Mouse (Mus musculus): ENCODE data around the gene Myl9. TPM values are rescaled to one million over a fixed set of nuclear protein-coding genes. Genes with fewer than 3 reads are reported as not detected.

The Myl9 gene
- polyA plus RNA-seq, 2 experiments = 127 to 269 TPM

GRCm38 (mm10) chr2:156806886-156807285, 31.7 kb downstream of the Myl9 start:
- no peaks in the 10 kb centered on the region for H3K36me3 ChIP-seq (ENCODE audit: control insufficient read depth, insufficient read depth, low read length)
- H3K4me3 ChIP-seq (replicated peaks; ENCODE audit: low read length) = no peak overlapping the region
- no peak overlapping the region for H3K27ac ChIP-seq (replicated peaks; ENCODE audit: low read depth, low read length)
- no peaks in the 10 kb centered on the region for H3K9me3 ChIP-seq (ENCODE audit: control insufficient read depth, low read length)
- ATAC-seq (ENCODE audit: low FRiP score, low read depth) (no peak), DNase-seq (ENCODE audit: low spot score) (no peak)
- TF ChIP-seq POLR2A (IDR thresholded peaks at IDR 0.05; ENCODE audit: borderline replicate concordance, extremely low read depth, insufficient read depth, insufficient read length) = no peak
- no peaks in the 10 kb centered on the region for H3K4me1 ChIP-seq (ENCODE audit: control insufficient read depth, insufficient read depth, low read length)
- H3K27me3 ChIP-seq (ENCODE audit: control insufficient read depth, insufficient read depth, low read length) = no peaks in the 10 kb centered on the region
- no peak overlapping the region for H3K9ac ChIP-seq (ENCODE audit: low read depth, low read length, severe bottlenecking)
- 64% methylated on average over 6 of the region's 6 CpGs for WGBS
- H3K4me2 ChIP-seq (replicated peaks; ENCODE audit: low read depth, low read length, severe bottlenecking) = no peak overlapping the region

- peak; percentile 83 for DNase-seq (ENCODE audit: low spot score)
- Histone ChIP-seq H3K9ac (ENCODE audit: low read depth, low read length, severe bottlenecking) (no peak overlapping the region), H3K36me3 (ENCODE audit: control insufficient read depth, insufficient read depth, low read length) (no peaks in the 10 kb centered on the region), H3K27me3 (ENCODE audit: control insufficient read depth, insufficient read depth, low read length) (no peaks in the 10 kb centered on the region), H3K4me1 (ENCODE audit: control insufficient read depth, insufficient read depth, low read length) (peaks cover 12% of the 10 kb centered on the region), H3K9me3 (ENCODE audit: control insufficient read depth, low read length) (no peaks in the 10 kb centered on the region), H3K27ac (replicated peaks; ENCODE audit: low read depth, low read length) (no peak overlapping the region), H3K4me3 (replicated peaks; ENCODE audit: low read length) (no peak overlapping the region), H3K4me2 (replicated peaks; ENCODE audit: low read depth, low read length, severe bottlenecking) (no peak overlapping the region)
- no peak for TF ChIP-seq POLR2A (IDR thresholded peaks at IDR 0.05; ENCODE audit: borderline replicate concordance, extremely low read depth, insufficient read depth, insufficient read length)
- 43% methylated on average over 2 of the region's 2 CpGs for WGBS
- ATAC-seq (ENCODE audit: low FRiP score, low read depth) = peak; percentile 57; the same call in 1 of the 2 replicates
Observed at GRCm38 (mm10) chr2:156809579-156809978, 34.4 kb downstream of the Myl9 start.

- ATAC-seq (ENCODE audit: low FRiP score, low read depth) = no peak
- WGBS = 95% methylated on average over 10 of the region's 10 CpGs
- no peak overlapping the region for H3K4me2 ChIP-seq (replicated peaks; ENCODE audit: low read depth, low read length, severe bottlenecking)
Observed at GRCm38 (mm10) chr2:156810716-156811115, 35.5 kb downstream of the Myl9 start.

GRCm38 (mm10) chr2:156811556-156811955, 36.3 kb downstream of the Myl9 start:
- Histone ChIP-seq H3K9me3 (ENCODE audit: control insufficient read depth, low read length) (no peaks in the 10 kb centered on the region), H3K4me1 (ENCODE audit: control insufficient read depth, insufficient read depth, low read length) (peaks cover 20% of the 10 kb centered on the region), H3K4me3 (replicated peaks; ENCODE audit: low read length) (no peak overlapping the region), H3K27me3 (ENCODE audit: control insufficient read depth, insufficient read depth, low read length) (no peaks in the 10 kb centered on the region), H3K9ac (ENCODE audit: low read depth, low read length, severe bottlenecking) (no peak overlapping the region), H3K36me3 (ENCODE audit: control insufficient read depth, insufficient read depth, low read length) (no peaks in the 10 kb centered on the region), H3K27ac (replicated peaks; ENCODE audit: low read depth, low read length) (no peak overlapping the region), H3K4me2 (replicated peaks; ENCODE audit: low read depth, low read length, severe bottlenecking) (no peak overlapping the region)
- TF ChIP-seq POLR2A (IDR thresholded peaks at IDR 0.05; ENCODE audit: borderline replicate concordance, extremely low read depth, insufficient read depth, insufficient read length) = no peak
- 72% methylated on average over 5 of the region's 5 CpGs for WGBS
- ATAC-seq (ENCODE audit: low FRiP score, low read depth) = no peak
- DNase-seq (ENCODE audit: low spot score) = no peak

More at GRCm38 (mm10) chr2:156810716-156811115, 35.5 kb downstream of the Myl9 start:
- no peak for DNase-seq (ENCODE audit: low spot score)
- no peak overlapping the region for H3K4me3 ChIP-seq (replicated peaks; ENCODE audit: low read length)
- no peak overlapping the region for H3K9ac ChIP-seq (ENCODE audit: low read depth, low read length, severe bottlenecking)
- no peaks in the 10 kb centered on the region for H3K27me3 ChIP-seq (ENCODE audit: control insufficient read depth, insufficient read depth, low read length)
- no peak for TF ChIP-seq POLR2A (IDR thresholded peaks at IDR 0.05; ENCODE audit: borderline replicate concordance, extremely low read depth, insufficient read depth, insufficient read length)
- H3K9me3 ChIP-seq (ENCODE audit: control insufficient read depth, low read length) = no peaks in the 10 kb centered on the region
- H3K36me3 ChIP-seq (ENCODE audit: control insufficient read depth, insufficient read depth, low read length) = no peaks in the 10 kb centered on the region
- peaks cover 20% of the 10 kb centered on the region for H3K4me1 ChIP-seq (ENCODE audit: control insufficient read depth, insufficient read depth, low read length)
- H3K27ac ChIP-seq (replicated peaks; ENCODE audit: low read depth, low read length) = no peak overlapping the region

GRCm38 (mm10) chr2:156814344-156814801, 39.2 kb downstream of the Myl9 start:
- Histone ChIP-seq H3K27ac (replicated peaks; ENCODE audit: low read depth, low read length) (peak overlapping the region; percentile 44; the same call in 1 of the 2 replicates), H3K9ac (ENCODE audit: low read depth, low read length, severe bottlenecking) (0 out of 2 replicates have a peak overlapping the region, but pooled peaks have one; percentile 17), H3K27me3 (ENCODE audit: control insufficient read depth, insufficient read depth, low read length) (no peaks in the 10 kb centered on the region), H3K4me1 (ENCODE audit: control insufficient read depth, insufficient read depth, low read length) (peaks cover 20% of the 10 kb centered on the region), H3K4me3 (replicated peaks; ENCODE audit: low read length) (no peak overlapping the region), H3K4me2 (replicated peaks; ENCODE audit: low read depth, low read length, severe bottlenecking) (0 out of 2 replicates have a peak overlapping the region, but pooled peaks have one; percentile 11), H3K36me3 (ENCODE audit: control insufficient read depth, insufficient read depth, low read length) (no peaks in the 10 kb centered on the region), H3K9me3 (ENCODE audit: control insufficient read depth, low read length) (no peaks in the 10 kb centered on the region)
- TF ChIP-seq POLR2A (IDR thresholded peaks at IDR 0.05; ENCODE audit: borderline replicate concordance, extremely low read depth, insufficient read depth, insufficient read length) = no peak
- DNase-seq (ENCODE audit: low spot score) = peak; percentile 37
- no peak for ATAC-seq (ENCODE audit: low FRiP score, low read depth)
- 6% methylated on average over 8 of the region's 8 CpGs for whole genome bisulfite sequencing
